Mouse (Mus musculus): ENCODE results near the gene Nrarp. TPM values are rescaled to one million over a fixed set of nuclear protein-coding genes. Genes with fewer than 3 reads are reported as not detected.

Nrarp gene
- total and polyA plus RNA-seq, 3 experiments, result 0.20 to 3.1 (median 0.35) TPM

- Histone ChIP-seq H3K4me1 (ENCODE audit: control insufficient read depth in 1 of 2, insufficient read depth in 2 of 2) (peaks cover 14 to 20% of the 10 kb centered on the region in 2 experiments), H3K27ac (ENCODE audit: insufficient read depth, low read depth) (no peak overlapping the region), H3K9ac (ENCODE audit: insufficient read depth, low read depth) (no peak overlapping the region), H3K36me3 (replicated peaks in 1 of 2; ENCODE audit: control insufficient read depth in 1 of 2, insufficient read depth in 1 of 2, low read length in 1 of 2) (no peaks in the 10 kb centered on the region), H3K4me2 (ENCODE audit: insufficient read depth, low read depth, poor library complexity, severe bottlenecking) (no peak overlapping the region), H3K4me3 (replicated peaks in 1 of 3; ENCODE audit: low read depth in 2 of 3, low read length in 2 of 3, poor library complexity in 1 of 3) (no peak overlapping the region), H3K9me3 (replicated peaks; ENCODE audit: low read length) (peaks cover 11% of the 10 kb centered on the region), H3K27me3 (replicated peaks) (peaks cover 88% of the 10 kb centered on the region), H3K79me2 (replicated peaks; ENCODE audit: control insufficient read depth, extremely low read depth, insufficient read depth, poor library complexity, severe bottlenecking) (no peaks in the 10 kb centered on the region)
- TF ChIP-seq MEF2A (IDR thresholded peaks at IDR 0.05; ENCODE audit: borderline replicate concordance, low read depth, low read length) (no peak), CTCF (conservative IDR thresholded peaks at IDR 0.05 in 1 of 2, IDR thresholded peaks at IDR 0.05 in 1 of 2; ENCODE audit: low read depth in 2 of 2, low read length in 2 of 2) (no peak), MXI1 (IDR thresholded peaks at IDR 0.05; ENCODE audit: low read depth, low read length) (no peak), JUND (conservative IDR thresholded peaks at IDR 0.05; ENCODE audit: low read depth, low read length) (no peak), MYC (IDR thresholded peaks at IDR 0.05; ENCODE audit: low read depth, low read length) (no peak), USF2 (conservative IDR thresholded peaks at IDR 0.05; ENCODE audit: low read depth, low read length) (no peak), TBP (conservative IDR thresholded peaks at IDR 0.05; ENCODE audit: low read depth, low read length) (no peak), KAT2A (IDR thresholded peaks at IDR 0.05; ENCODE audit: insufficient replicate concordance, low read length) (no peak), MAZ (IDR thresholded peaks at IDR 0.05; ENCODE audit: low read depth, low read length) (no peak), ZMIZ1 (IDR thresholded peaks at IDR 0.05; ENCODE audit: low read depth, low read length) (no peak), EP300 (IDR thresholded peaks at IDR 0.05; ENCODE audit: low read length) (no peak), POLR2AphosphoS2 (IDR thresholded peaks at IDR 0.05; ENCODE audit: low read depth, low read length) (no peak), POLR2A (IDR thresholded peaks at IDR 0.05; ENCODE audit: low read depth, low read length) (no peak), CHD1 (IDR thresholded peaks at IDR 0.05; ENCODE audit: low read depth, low read length) (no peak), ZC3H11A (IDR thresholded peaks at IDR 0.05; ENCODE audit: low read depth, low read length) (no peak), JUN (IDR thresholded peaks at IDR 0.05; ENCODE audit: insufficient read depth, low read depth, low read length) (no peak), ELF1 (IDR thresholded peaks at IDR 0.05; ENCODE audit: low read depth, low read length) (no peak), BHLHE40 (IDR thresholded peaks at IDR 0.05; ENCODE audit: low read depth, low read length) (no peak)
- dilution Hi-C loops (cut with MboI; ENCODE audit: extremely low pct_ligation_motif_present, extremely low pct_unique_long_range_greater_than_20kb, low sequenced_read_pairs) (no loop called here), in situ Hi-C loops (cut with MboI; ENCODE audit: low pct_ligation_motif_present, low pct_unique_long_range_greater_than_20kb, low sequenced_read_pairs) (no loop called here)
- DNase-seq (ENCODE audit: extremely low read depth), result no peak
These were observed 2.1 kb upstream of the Nrarp start for GRCm38 (mm10) chr2:25178285-25178972.

- H3K36me3 ChIP-seq (replicated peaks in 1 of 2; ENCODE audit: control insufficient read depth in 1 of 2, insufficient read depth in 1 of 2, low read length in 1 of 2), result no peaks in the 10 kb centered on the region
- H3K9me3 ChIP-seq (replicated peaks; ENCODE audit: low read length), result peaks cover 11% of the 10 kb centered on the region
- peak overlapping the region in 1 of 3 experiments; percentile 12 for H3K4me3 ChIP-seq (replicated peaks in 1 of 3; ENCODE audit: low read depth in 2 of 3, low read length in 2 of 3, poor library complexity in 1 of 3)
- peak overlapping the region; percentile 29 for H3K9ac ChIP-seq (ENCODE audit: insufficient read depth, low read depth)
- no peak for DNase-seq (ENCODE audit: extremely low read depth)
- H3K79me2 ChIP-seq (replicated peaks; ENCODE audit: control insufficient read depth, extremely low read depth, insufficient read depth, poor library complexity, severe bottlenecking), result no peaks in the 10 kb centered on the region
- peak; percentile 71 for TF ChIP-seq BHLHE40 (IDR thresholded peaks at IDR 0.05; ENCODE audit: low read depth, low read length)
- no peak for TF ChIP-seq SIN3A (IDR thresholded peaks at IDR 0.05; ENCODE audit: low read length)
- no peak for TF ChIP-seq ETS1 (conservative IDR thresholded peaks at IDR 0.05; ENCODE audit: low read depth, low read length)
- TF ChIP-seq IRF4 (IDR thresholded peaks at IDR 0.05; ENCODE audit: low read depth, low read length), result peak; percentile 54; the same call in 1 of the 2 replicates
- 0 out of 2 replicates have a peak, but pooled peaks have one; percentile 40 for TF ChIP-seq JUND (conservative IDR thresholded peaks at IDR 0.05; ENCODE audit: low read depth, low read length)
- H3K4me1 ChIP-seq (ENCODE audit: control insufficient read depth in 1 of 2, insufficient read depth in 2 of 2), result peaks cover 12 to 24% of the 10 kb centered on the region in 2 experiments
- dilution Hi-C loops (cut with MboI; ENCODE audit: extremely low pct_ligation_motif_present, extremely low pct_unique_long_range_greater_than_20kb, low sequenced_read_pairs) (no loop called here), in situ Hi-C loops (cut with MboI; ENCODE audit: low pct_ligation_motif_present, low pct_unique_long_range_greater_than_20kb, low sequenced_read_pairs) (no loop called here)
- H3K27me3 ChIP-seq (replicated peaks), result peaks cover 88% of the 10 kb centered on the region
- H3K27ac ChIP-seq (ENCODE audit: insufficient read depth, low read depth), result no peak overlapping the region
- H3K4me2 ChIP-seq (ENCODE audit: insufficient read depth, low read depth, poor library complexity, severe bottlenecking), result peak overlapping the region; percentile 47
These were observed 866 bp upstream of the Nrarp start for GRCm38 (mm10) chr2:25179566-25180217.

Measured in CH12.LX (cell line).